Mouse (Mus musculus) cerebellum, adult 2 months (tissue): ENCODE measurements around the gene Car5a.

Experiments
- CTCF ChIP-seq: fragments of 200-500 bp; IDR thresholded peaks from 2 replicates; pipeline ENCODE4 v1.5.1; 2011; ENCODE audit warnings: low read depth, mild to moderate bottlenecking, control low read depth, low read length, moderate library complexity, borderline replicate concordance; ENCODE audit not compliant: insufficient read depth
- POLR2A ChIP-seq: fragments of 200-500 bp; IDR thresholded peaks from 2 replicates; pipeline ENCODE4 v1.6.1; 2011; ENCODE audit warnings: low read length, control low read depth, borderline replicate concordance; ENCODE audit not compliant: insufficient read depth

DNA sequence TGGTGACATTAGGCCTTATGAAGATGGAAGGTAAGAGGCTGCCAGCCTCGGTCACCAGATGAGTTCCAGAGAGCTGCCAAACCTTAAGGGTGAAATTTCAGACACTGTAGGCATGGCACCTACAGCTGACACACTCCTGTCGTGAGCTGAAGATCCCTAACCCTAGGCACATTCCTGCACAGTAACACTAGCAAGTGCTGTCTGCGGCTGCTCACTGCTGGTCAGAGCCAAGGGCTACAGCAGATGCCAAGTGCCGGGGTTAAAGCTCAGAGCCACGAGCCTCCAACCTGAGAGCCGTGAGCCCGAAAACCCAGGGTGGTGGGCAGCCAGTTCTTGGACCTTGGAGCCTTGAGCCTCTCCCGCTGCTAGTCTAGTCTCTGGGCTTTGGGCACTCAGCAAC lies 988 bp downstream of the Car5a start:
- TF ChIP-seq CTCF, result no peak
- TF ChIP-seq POLR2A, result no peak
